Mouse (Mus musculus): ENCODE measurements around the gene Dolk.

The Dolk gene

GRCm38 (mm10) chr2:30286192-30287026 lies at the start of gene Dolk, which contains the start of gene Nup188:
Gene Dolk (minus strand): TSS chr2:30286334.
Gene Nup188 (plus strand): TSS chr2:30286397.
- DNase-seq, result peak; percentile 95 to 99

DNA sequence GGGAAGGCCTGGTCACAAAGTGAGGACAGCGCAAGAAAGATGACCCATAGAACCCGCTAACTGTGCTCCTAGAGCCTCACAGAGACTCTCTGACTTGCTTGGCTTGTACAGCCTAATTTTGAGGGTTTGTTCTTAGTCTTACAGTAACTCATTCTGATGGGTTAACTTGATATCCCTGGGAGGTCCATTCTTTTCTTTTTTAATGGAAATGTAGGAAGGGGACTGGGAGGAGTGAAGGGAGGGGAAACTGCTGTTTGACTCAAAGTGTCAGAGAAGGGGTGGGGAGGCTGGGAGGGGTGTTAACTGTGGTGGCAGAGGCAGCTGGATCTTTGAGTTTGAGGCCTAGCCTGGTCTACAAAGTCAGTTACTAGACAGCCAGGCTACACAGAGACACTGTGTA lies 49.2 kb upstream of the Dolk start:
- DNase-seq, result no peak

GRCm38 (mm10) chr2:30328791-30329190 lies 42.7 kb upstream of the Dolk start:
- no peak for DNase-seq

- DNase-seq, result no peak
Observed at GRCm38 (mm10) chr2:30327276-30327675, 41.1 kb upstream of the Dolk start.

DNA sequence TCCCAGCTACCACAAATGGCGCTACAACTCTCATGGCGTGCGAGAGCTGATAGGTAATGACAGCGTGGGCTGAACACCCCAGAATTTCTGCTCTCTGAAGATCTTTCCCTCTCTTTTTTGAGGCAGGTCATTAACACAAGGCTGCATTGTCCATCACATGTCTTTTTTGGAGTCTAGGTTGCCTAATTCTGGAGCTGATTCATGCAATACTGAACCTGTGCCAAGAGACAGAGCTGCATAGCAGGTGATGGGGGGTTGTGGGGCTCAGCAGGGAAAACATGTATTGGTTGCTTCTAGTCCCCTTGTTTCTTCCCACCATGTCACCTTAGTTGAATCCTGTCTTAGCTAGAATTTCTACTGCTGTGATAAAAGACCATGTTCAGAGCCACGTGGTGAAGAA lies 39.2 kb upstream of the Dolk start:
- no peak for DNase-seq

DNA sequence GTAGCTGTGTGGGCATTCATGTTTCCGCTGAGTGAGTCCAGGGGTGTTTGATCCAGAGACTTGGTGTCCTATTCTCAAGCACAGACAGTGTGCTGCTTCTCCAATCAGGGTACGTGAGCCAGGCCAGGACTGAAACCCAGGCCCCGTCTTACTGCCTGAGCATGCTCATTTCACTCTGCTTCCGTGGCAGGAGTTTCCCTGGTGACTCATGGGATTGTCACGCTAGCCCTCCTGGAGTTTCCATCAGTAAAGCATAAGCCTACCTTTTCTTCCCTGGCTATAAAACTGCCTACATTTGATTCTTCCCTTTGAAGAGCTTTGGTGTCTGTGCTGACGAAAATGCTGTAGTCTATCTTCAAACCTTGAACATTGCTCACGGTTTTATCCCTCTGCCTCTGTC lies 37.0 kb upstream of the Dolk start:
- DNase-seq, result no peak

GRCm38 (mm10) chr2:30319260-30319659 lies 33.1 kb upstream of the Dolk start:
- DNase-seq, result no peak

- DNase-seq, result no peak
Observed at GRCm38 (mm10) chr2:30316955-30317354, 30.8 kb upstream of the Dolk start.

DNA sequence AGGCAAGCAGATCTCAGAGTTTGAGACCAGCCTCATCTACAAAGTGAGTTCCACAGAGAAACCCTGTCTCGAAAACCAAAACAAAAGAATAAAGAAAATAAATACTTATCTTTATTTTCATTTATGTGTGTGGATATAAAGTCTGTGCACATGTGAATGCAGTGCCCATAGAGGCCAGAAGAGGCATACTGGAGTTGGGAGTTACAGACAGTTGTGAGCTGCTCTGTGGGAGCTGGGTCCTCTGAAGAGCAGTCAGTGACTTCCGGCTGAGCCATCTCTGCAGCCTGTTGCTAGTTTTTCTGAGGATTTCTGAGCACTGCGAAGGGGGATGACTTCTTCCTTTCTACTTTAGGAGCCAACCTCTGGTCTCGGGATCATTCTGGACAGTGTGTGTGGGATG lies 30.0 kb upstream of the Dolk start:
- DNase-seq, result peak in 1 of 2 experiments; percentile 10

GRCm38 (mm10) chr2:30311481-30311880 lies 25.3 kb upstream of the Dolk start:
- DNase-seq, result no peak

- no peak for DNase-seq
Observed at GRCm38 (mm10) chr2:30309351-30309750, 23.2 kb upstream of the Dolk start.

DNA sequence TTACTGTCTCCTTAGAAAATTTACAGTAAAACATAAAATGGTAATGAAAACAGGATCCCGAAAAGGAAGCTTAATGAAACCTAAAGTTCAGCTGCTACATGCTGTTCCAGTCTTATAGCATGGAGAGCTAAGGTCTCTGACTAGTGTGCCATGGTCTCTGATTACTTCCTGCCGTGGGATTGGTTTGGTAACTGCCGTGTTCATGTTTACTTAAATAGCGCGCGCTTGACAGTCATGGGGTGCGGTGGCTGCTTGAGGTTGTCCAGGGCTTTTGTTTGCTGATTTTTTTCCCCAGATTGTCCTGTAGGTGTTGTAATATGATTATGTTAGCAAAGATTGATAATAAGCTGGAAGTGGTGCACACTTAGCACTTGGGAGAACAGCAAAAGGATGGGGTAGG lies 20.0 kb upstream of the Dolk start:
- DNase-seq, result no peak

DNA sequence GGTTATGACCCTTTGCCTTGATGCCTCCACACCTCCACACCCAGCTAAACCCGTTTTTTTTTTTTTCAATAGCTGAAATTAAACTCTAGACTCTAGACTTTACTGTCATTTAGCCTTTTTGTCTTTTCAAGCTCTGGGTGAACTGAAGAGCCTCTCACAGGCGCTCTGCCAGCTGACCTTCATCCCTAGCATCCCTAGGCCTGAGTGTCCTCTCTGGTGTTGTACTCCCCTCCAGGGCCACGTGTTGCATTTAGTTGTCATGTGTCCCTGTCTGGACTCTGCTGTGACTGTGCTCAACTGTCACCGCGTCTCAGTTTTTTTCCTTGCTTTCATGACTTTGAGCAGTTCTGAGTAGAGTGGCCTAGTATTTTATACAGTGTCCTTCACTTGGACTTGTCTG lies 13.8 kb upstream of the Dolk start:
- DNase-seq, result peak; percentile 12 to 51

DNA sequence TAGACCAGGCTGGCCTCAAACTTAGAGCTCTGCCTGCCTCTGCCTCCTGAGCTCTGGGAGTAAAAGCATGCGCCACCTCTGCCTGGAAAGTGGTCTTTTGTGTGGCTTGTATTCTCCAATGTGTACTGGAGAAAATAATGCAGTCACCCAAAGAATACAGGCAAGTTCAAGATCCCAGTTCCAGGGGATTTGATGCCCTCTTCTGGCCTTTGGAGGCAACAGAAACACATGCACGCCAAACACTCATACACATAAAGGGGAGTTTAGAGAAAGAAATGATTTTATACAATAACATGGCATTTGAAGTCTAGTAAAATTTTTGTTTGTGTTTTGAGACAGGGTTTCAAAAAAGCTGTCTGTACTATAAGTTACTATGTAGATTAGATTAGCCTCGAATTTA lies 13.4 kb upstream of the Dolk start:
- peak; percentile 13 to 23 for DNase-seq

GRCm38 (mm10) chr2:30287027-30287373 lies 866 bp upstream of the Dolk start:
- peak in 1 of 2 experiments; percentile 32 for DNase-seq

DNA sequence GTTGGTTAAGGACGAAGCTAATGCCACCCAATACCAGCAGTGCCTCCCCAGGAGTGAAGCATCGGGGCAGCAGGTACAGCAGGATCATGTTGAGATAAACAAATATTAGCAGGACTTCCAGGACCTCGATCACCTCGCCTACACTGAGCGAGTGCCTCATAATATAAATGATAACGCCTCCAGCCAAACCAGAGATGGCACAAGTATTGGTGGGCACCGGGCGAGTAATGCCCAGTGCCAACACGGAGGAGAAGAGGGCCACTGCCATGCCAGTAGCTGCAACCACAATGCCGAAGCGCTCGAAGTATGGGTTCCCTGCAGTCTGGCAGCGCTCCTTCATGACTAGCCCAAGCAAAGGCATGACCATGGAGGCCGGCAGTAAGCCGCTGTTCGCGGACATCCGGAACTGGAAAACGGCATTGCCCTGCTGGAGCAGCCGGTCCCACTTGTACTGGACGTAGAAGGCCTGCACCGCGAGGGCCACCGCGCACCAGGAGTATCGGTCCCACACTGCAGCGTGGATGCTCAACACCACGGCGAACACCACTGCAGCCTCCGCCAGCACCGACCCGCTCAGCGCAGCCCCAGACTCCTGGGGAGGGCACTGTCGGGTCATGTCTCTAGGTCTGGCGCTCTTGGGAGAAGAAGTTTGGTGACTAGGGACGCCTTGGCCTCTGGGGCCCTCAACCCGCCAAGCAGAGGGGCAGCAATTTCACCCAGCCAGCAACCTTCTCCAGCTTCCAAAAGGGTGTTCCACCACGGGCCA lies 535 bp downstream of the Dolk start:
- peak in 1 of 2 experiments; percentile 42 for DNase-seq

DNA sequence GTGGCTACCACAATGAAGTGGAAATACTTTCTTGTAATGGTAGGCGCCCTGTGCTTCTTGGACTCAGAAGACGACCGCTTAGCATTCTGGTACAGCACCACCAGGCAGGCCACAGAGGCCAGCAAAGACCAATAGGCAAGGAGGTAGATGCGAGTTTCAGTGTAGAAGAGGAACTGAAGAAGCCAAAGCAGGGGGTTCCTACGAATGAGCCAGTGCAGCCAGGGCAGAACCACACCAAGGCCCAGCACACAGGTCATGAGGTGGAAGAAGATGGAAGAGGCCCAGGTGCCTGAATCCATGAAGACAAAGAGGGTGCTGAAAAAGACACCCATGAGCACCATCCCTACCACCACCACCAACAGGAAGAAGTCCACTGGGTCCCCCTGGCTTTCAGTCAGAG lies 1.1 kb downstream of the Dolk start:
- no peak for DNase-seq

DNA sequence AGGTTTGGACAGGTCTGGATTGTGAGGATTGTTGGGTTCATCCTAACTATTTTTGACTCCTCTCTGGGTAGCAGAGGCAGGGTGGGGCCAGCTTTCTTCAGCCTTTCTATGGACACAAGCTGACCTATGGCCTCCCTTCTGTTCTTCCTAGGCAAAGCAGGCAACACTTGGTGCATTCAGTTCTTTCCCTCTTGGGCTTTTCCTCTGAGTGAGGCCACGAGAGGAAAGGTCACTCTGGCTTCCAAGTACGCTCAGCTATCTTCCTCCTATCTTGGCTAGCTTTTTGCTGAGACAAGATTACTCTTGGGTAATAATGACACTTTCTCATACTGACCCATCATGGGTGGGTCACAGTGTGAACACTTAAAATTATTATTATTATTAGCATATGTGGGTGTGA lies 2.9 kb downstream of the Dolk start:
- no peak for DNase-seq

DNA sequence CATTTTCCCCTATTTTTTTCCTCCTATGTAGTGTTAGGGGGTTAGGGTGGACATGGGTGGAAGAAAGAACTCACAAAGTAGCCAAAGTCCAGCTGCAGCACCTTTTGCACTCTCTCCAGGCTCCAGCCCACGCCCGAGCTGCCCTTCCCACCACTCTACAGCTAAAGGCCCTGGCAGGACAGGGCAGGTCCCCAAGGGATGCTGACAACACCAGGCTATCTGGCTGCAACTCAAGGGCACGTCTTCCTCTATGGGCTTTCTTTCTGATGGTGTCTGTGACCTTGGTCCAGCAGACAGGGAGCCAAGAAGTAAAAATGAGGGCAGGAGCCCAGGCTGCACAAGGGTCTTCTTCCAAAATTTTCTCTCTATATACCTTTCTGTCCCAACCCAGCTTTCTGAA lies 4.5 kb downstream of the Dolk start:
- DNase-seq, result no peak

DNA sequence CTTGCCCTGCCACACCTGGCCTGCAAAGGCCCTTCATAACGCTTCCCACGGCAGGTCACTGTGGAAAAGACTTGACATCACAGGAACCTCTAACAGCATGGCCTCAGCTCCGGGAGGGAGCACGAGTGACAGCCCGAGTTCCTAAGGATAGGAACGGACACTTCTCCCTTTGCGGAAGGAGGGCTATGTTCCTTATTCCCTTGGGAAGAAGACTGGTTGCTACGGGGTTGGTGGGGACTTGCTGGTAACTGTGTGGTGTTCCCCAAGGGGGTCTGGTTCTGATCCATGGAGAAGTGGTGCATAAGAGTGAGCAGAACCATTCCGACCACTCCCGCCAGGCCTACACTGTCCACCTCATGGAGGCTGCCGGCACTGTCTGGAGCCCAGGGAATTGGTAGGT lies 5.4 kb downstream of the Dolk start, which contains the start of gene Gm28038:
TSS of gene Gm28038 (plus strand) at position 301 of the 400 bp plus-strand sequence.
- DNase-seq, result no peak

- peak; percentile 72 to 89 for DNase-seq
Observed at GRCm38 (mm10) chr2:30270134-30270533, 16.0 kb downstream of the Dolk start.

GRCm38 (mm10) chr2:30269241-30269990 lies 16.7 kb downstream of the Dolk start:
- no peak for DNase-seq

- DNase-seq, result no peak
Observed at GRCm38 (mm10) chr2:30268371-30268770, 17.8 kb downstream of the Dolk start.

All from kidney, postnatal 36 days (tissue).